Mouse (Mus musculus) adrenal gland, adult 8-10 months (tissue): Measurements from ENCODE around the gene Deaf1. TPM values are rescaled to one million over a fixed set of nuclear protein-coding genes. Genes with fewer than 3 reads are reported as not detected.

ENCODE experiments used
- DNase-seq: peaks from one replicate; pipeline ENCODE4 v3.0.0; 2022
- total RNA-seq, 4 experiments: library from RNA; stranded (reverse); gene quantifications; 2 replicates each; pipeline ENCODE4 v1.2.4; 2022

Deaf1 gene
- total RNA-seq: 10 to 100 TPM; 27.1 to 47.4 (median 36.7) TPM

- DNase-seq: peak; percentile 98
Observed at GRCm38 (mm10) chr7:141327469-141328372, at the start of gene Deaf1, which contains the start of gene Tmem80. Deaf1 (minus strand) TSS chr7:141327690. Tmem80 (plus strand) TSS chr7:141327739.

GRCm38 (mm10) chr7:141374399-141374798, 46.9 kb upstream of the Deaf1 start:
- DNase-seq: no peak

GRCm38 (mm10) chr7:141373611-141374010, 46.1 kb upstream of the Deaf1 start:
- no peak for DNase-seq

GRCm38 (mm10) chr7:141371942-141372595, 44.6 kb upstream of the Deaf1 start:
- DNase-seq: peak; percentile 73

GRCm38 (mm10) chr7:141369918-141370317, 42.4 kb upstream of the Deaf1 start:
- DNase-seq: no peak

GRCm38 (mm10) chr7:141367358-141367757, 39.9 kb upstream of the Deaf1 start:
- no peak for DNase-seq

GRCm38 (mm10) chr7:141365049-141365445, 37.6 kb upstream of the Deaf1 start:
- no peak for DNase-seq

- no peak for DNase-seq
Observed at GRCm38 (mm10) chr7:141364349-141365048, 37.0 kb upstream of the Deaf1 start.

- DNase-seq: no peak
Observed at GRCm38 (mm10) chr7:141363752-141364125, 36.2 kb upstream of the Deaf1 start.

- DNase-seq: no peak
Observed at GRCm38 (mm10) chr7:141363106-141363751, 35.7 kb upstream of the Deaf1 start.

GRCm38 (mm10) chr7:141361510-141361909, 34.0 kb upstream of the Deaf1 start:
- DNase-seq: no peak

GRCm38 (mm10) chr7:141356971-141357370, 29.5 kb upstream of the Deaf1 start:
- no peak for DNase-seq

GRCm38 (mm10) chr7:141355626-141356326, 28.3 kb upstream of the Deaf1 start:
- no peak for DNase-seq

GRCm38 (mm10) chr7:141355051-141355450, 27.6 kb upstream of the Deaf1 start:
- no peak for DNase-seq

GRCm38 (mm10) chr7:141351061-141351460, 23.6 kb upstream of the Deaf1 start:
- DNase-seq: no peak

- no peak for DNase-seq
Observed at GRCm38 (mm10) chr7:141344787-141345186, 17.3 kb upstream of the Deaf1 start.

GRCm38 (mm10) chr7:141343696-141344095, 16.2 kb upstream of the Deaf1 start:
- DNase-seq: no peak

- DNase-seq: no peak
Observed at GRCm38 (mm10) chr7:141343230-141343629, 15.7 kb upstream of the Deaf1 start.

GRCm38 (mm10) chr7:141341689-141342226, 14.3 kb upstream of the Deaf1 start:
- no peak for DNase-seq

GRCm38 (mm10) chr7:141340476-141340875, 13.0 kb upstream of the Deaf1 start:
- no peak for DNase-seq

- DNase-seq: no peak
Observed at GRCm38 (mm10) chr7:141340023-141340422, 12.5 kb upstream of the Deaf1 start.
